ENCODE assay signal across 29 mouse cellular contexts in the genomic region with DNA sequence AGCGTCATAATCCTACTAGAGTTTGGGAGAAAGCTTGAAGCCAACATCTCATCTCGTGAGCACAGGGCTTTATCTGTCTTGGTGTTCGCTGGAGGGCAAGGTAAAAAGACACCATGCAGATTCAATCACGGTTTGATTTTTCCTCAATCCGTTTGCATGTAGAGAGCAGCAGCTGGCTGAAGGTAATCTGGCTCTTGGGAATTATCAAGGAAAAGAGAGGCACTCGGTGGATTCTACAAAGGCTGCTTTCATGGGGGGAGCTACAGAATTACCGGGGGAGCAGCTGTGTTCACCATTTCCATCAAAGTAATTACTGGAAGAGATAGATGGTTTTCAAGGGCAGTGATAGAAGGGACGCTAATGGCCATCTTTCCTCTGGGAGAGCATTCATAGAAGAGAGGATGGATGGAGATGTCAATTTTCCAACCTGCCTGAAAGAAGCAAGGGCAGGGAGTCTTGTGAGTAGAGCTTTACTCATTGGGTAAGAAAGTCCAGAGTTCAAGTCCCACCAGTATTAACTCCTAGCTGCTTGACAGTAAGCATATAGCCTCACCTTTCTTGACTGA.
DNase-seq lines count a peak whose midpoint lies in the region; ATAC-seq lines count a peak whose summit lies in the region.
"Had no signal": no experiment of that assay in that cellular context is flagged by ENCODE, and none has a peak within 500 bp of the region (broad histone marks: within the 10 kb centered on the region; RNA-seq: fewer than 3 reads in every experiment).

No protein-coding gene starts in this region.

- H3K4me3 ChIP-seq in hindbrain, embryonic 11.5 days (ENCODE audit: low read depth, low read length), result no peak overlapping the region
- H3K4me3 ChIP-seq in hindbrain, embryonic 16.5 days (ENCODE audit: low read length), result no peak overlapping the region
- no peak overlapping the region for H3K4me3 ChIP-seq in neural tube, embryonic 12.5 days
- no peak overlapping the region for H3K4me3 ChIP-seq in neural tube, embryonic 15.5 days (replicated peaks)
- H3K4me3 ChIP-seq: embryonic facial prominence, embryonic 15.5 days; forebrain, embryonic 13.5 days; heart, embryonic 10.5 days; heart, embryonic 15.5 days; liver, embryonic 13.5 days had no signal

- no peak overlapping the region for H3K9ac ChIP-seq in hindbrain, embryonic 11.5 days (ENCODE audit: low read depth, low read length)
- no peak overlapping the region for H3K9ac ChIP-seq in hindbrain, embryonic 16.5 days (ENCODE audit: low read depth, low read length)
- no peak overlapping the region for H3K9ac ChIP-seq in neural tube, embryonic 12.5 days
- H3K9ac ChIP-seq in neural tube, embryonic 15.5 days (replicated peaks), result no peak overlapping the region
- H3K9ac ChIP-seq: embryonic facial prominence, embryonic 15.5 days; forebrain, embryonic 13.5 days; heart, embryonic 15.5 days; liver, embryonic 13.5 days had no signal

- H3K4me2 ChIP-seq in hindbrain, embryonic 11.5 days (replicated peaks; ENCODE audit: low read depth, low read length), result no peak overlapping the region
- H3K4me2 ChIP-seq in hindbrain, embryonic 16.5 days (ENCODE audit: low read length), result no peak overlapping the region
- no peak overlapping the region for H3K4me2 ChIP-seq in neural tube, embryonic 12.5 days (replicated peaks)
- no peak overlapping the region for H3K4me2 ChIP-seq in neural tube, embryonic 15.5 days
- H3K4me2 ChIP-seq: embryonic facial prominence, embryonic 15.5 days; forebrain, embryonic 13.5 days; heart, embryonic 15.5 days; liver, embryonic 13.5 days had no signal

- H3K27me3 ChIP-seq in hindbrain, embryonic 11.5 days (ENCODE audit: control insufficient read depth, insufficient read depth, low read length), result no peaks in the 10 kb centered on the region
- no peaks in the 10 kb centered on the region for H3K27me3 ChIP-seq in hindbrain, embryonic 16.5 days (replicated peaks; ENCODE audit: control insufficient read depth, insufficient read depth, low read length)
- no peaks in the 10 kb centered on the region for H3K27me3 ChIP-seq in neural tube, embryonic 12.5 days (replicated peaks)
- H3K27me3 ChIP-seq in neural tube, embryonic 15.5 days (replicated peaks), result no peaks in the 10 kb centered on the region
- H3K27me3 ChIP-seq: CH12.LX; embryonic facial prominence, embryonic 15.5 days; forebrain, embryonic 13.5 days; heart, embryonic 15.5 days; liver, embryonic 13.5 days had no signal

- H3K4me1 ChIP-seq in hindbrain, embryonic 11.5 days (replicated peaks; ENCODE audit: control insufficient read depth, insufficient read depth, low read length), result no peaks in the 10 kb centered on the region
- peaks cover 7% of the 10 kb centered on the region for H3K4me1 ChIP-seq in hindbrain, embryonic 16.5 days (ENCODE audit: control insufficient read depth, insufficient read depth, low read depth, low read length)
- H3K4me1 ChIP-seq in neural tube, embryonic 12.5 days, result peaks cover 13% of the 10 kb centered on the region
- peaks cover 12% of the 10 kb centered on the region; the same call in 1 of the 2 replicates for H3K4me1 ChIP-seq in neural tube, embryonic 15.5 days
- H3K4me1 ChIP-seq: embryonic facial prominence, embryonic 15.5 days; liver, embryonic 13.5 days had no signal

- WGBS in hindbrain, embryonic 11.5 days, result 60% methylated on average over 8 of the region's 8 CpGs
- 44% methylated on average over 8 of the region's 8 CpGs for WGBS in hindbrain, embryonic 16.5 days
- WGBS in neural tube, embryonic 12.5 days, result 45% methylated on average over 8 of the region's 8 CpGs
- WGBS in neural tube, embryonic 15.5 days, result 29% methylated on average over 8 of the region's 8 CpGs

- no peak overlapping the region for H3K27ac ChIP-seq in hindbrain, embryonic 11.5 days (ENCODE audit: low read depth, low read length)
- no peak overlapping the region for H3K27ac ChIP-seq in hindbrain, embryonic 16.5 days (ENCODE audit: low read depth, low read length)
- no peak overlapping the region for H3K27ac ChIP-seq in neural tube, embryonic 12.5 days
- no peak overlapping the region for H3K27ac ChIP-seq in neural tube, embryonic 15.5 days (replicated peaks)
- H3K27ac ChIP-seq: embryonic facial prominence, embryonic 15.5 days; forebrain, embryonic 13.5 days; heart, embryonic 10.5 days; heart, embryonic 15.5 days; kidney, postnatal 0 days; liver, embryonic 13.5 days; macrophage had no signal

- DNase-seq in embryo, embryonic 10 days (ENCODE audit: low spot score), result peak; percentile 7
- no peak for DNase-seq in embryo, embryonic 10.5 days (ENCODE audit: low spot score)
- peak; percentile 40 for DNase-seq in hindbrain, embryonic 11.5 days (ENCODE audit: low spot score)
- no peak for DNase-seq in spleen, postnatal 36 days (ENCODE audit: low spot score in 2 of 2)
- DNase-seq: adrenal gland, adult 2 months; adrenal gland, postnatal 36 days; cerebellum, adult 2 months; cerebellum, postnatal 14 days; gastrocnemius, postnatal 14 days; kidney, adult 8-10 months; kidney, postnatal 4 days; left cerebral cortex, postnatal 4 days; liver, embryonic 13.5 days; lung, adult 18-20 months; right cerebral cortex, postnatal 25 days; thymus, postnatal 14 days had no signal

- H3K36me3 ChIP-seq in hindbrain, embryonic 11.5 days (ENCODE audit: control insufficient read depth, insufficient read depth, low read length), result no peaks in the 10 kb centered on the region
- H3K36me3 ChIP-seq in hindbrain, embryonic 16.5 days (ENCODE audit: control insufficient read depth, insufficient read depth, low read length), result no peaks in the 10 kb centered on the region
- no peaks in the 10 kb centered on the region for H3K36me3 ChIP-seq in neural tube, embryonic 12.5 days
- no peaks in the 10 kb centered on the region for H3K36me3 ChIP-seq in neural tube, embryonic 15.5 days
- H3K36me3 ChIP-seq: embryonic facial prominence, embryonic 15.5 days; heart, embryonic 10.5 days; heart, embryonic 15.5 days; liver, embryonic 13.5 days had no signal

- peak; percentile 63; the same call in 1 of the 2 replicates for ATAC-seq in hindbrain, embryonic 11.5 days (ENCODE audit: low FRiP score)
- no peak for ATAC-seq in hindbrain, embryonic 16.5 days
- peak; percentile 73 for ATAC-seq in neural tube, embryonic 12.5 days (ENCODE audit: low FRiP score, low read depth)
- ATAC-seq in neural tube, embryonic 15.5 days (ENCODE audit: low FRiP score), result no peak
- ATAC-seq: activated CD4-positive, CD25-positive, alpha-beta regulatory T cell, adult 4 months; forebrain, embryonic 13.5 days; intestine, embryonic 16.5 days; lung, postnatal 0 days had no signal

- no peaks in the 10 kb centered on the region for H3K9me3 ChIP-seq in hindbrain, embryonic 11.5 days (ENCODE audit: control insufficient read depth, low read length)
- H3K9me3 ChIP-seq in hindbrain, embryonic 16.5 days (ENCODE audit: control insufficient read depth, low read length), result no peaks in the 10 kb centered on the region
- no peaks in the 10 kb centered on the region for H3K9me3 ChIP-seq in neural tube, embryonic 12.5 days
- no peaks in the 10 kb centered on the region for H3K9me3 ChIP-seq in neural tube, embryonic 15.5 days (replicated peaks)
- H3K9me3 ChIP-seq: embryonic facial prominence, embryonic 15.5 days; forebrain, embryonic 13.5 days; heart, embryonic 10.5 days; heart, embryonic 15.5 days; liver, embryonic 13.5 days had no signal

Comparison
In these comparisons a context has a peak if more than half of its experiments do, and no peak if none do; other contexts are left out.
1. DNase-seq: peak in embryo, embryonic 10 days (single experiment) and hindbrain, embryonic 11.5 days (single experiment); none in embryo, embryonic 10.5 days (single experiment) and spleen, postnatal 36 days (0 of 2).
2. ATAC-seq: peak in hindbrain, embryonic 11.5 days (single experiment) and neural tube, embryonic 12.5 days (single experiment); none in hindbrain, embryonic 16.5 days (single experiment) and neural tube, embryonic 15.5 days (single experiment).